Mouse (Mus musculus) right cerebral cortex, postnatal 25 days (tissue): ENCODE results near the gene 1110032F04Rik.
A peak's percentile ranks its signal among the peaks of the same experiment; 100 is the strongest.
"Not testable (repeated sequence)": the region's sequence is repeated elsewhere in the genome, so short reads cannot be mapped to it uniquely, and the experiment has no call there.

Experiments
- DNase-seq: peaks from one replicate; pipeline ENCODE4 v3.0.0; 2022

1110032F04Rik gene

GRCm38 (mm10) chr3:68869211-68869690 is at the start of gene 1110032F04Rik:
1110032F04Rik (plus strand) TSS chr3:68869586.
- no peak for DNase-seq

GRCm38 (mm10) chr3:68821406-68821805 is 48.0 kb upstream of the 1110032F04Rik start:
- no peak for DNase-seq

GRCm38 (mm10) chr3:68821926-68822341 is 47.5 kb upstream of the 1110032F04Rik start:
- no peak for DNase-seq

GRCm38 (mm10) chr3:68823876-68824764 is 45.3 kb upstream of the 1110032F04Rik start:
- no peak for DNase-seq

GRCm38 (mm10) chr3:68824765-68825090 is 44.7 kb upstream of the 1110032F04Rik start:
- no peak for DNase-seq

GRCm38 (mm10) chr3:68825151-68825550 is 44.2 kb upstream of the 1110032F04Rik start:
- DNase-seq, result no peak

GRCm38 (mm10) chr3:68827671-68828070 is 41.7 kb upstream of the 1110032F04Rik start:
- no peak for DNase-seq

GRCm38 (mm10) chr3:68829944-68830343 is 39.4 kb upstream of the 1110032F04Rik start:
- no peak for DNase-seq

- DNase-seq, result no peak
Measured at GRCm38 (mm10) chr3:68836857-68837499, 32.4 kb upstream of the 1110032F04Rik start.

- DNase-seq, result no peak
Measured at GRCm38 (mm10) chr3:68840206-68840605, 29.2 kb upstream of the 1110032F04Rik start.

GRCm38 (mm10) chr3:68844025-68844424 is 25.4 kb upstream of the 1110032F04Rik start:
- DNase-seq, result no peak

- no peak for DNase-seq
Measured at GRCm38 (mm10) chr3:68848323-68848722, 21.1 kb upstream of the 1110032F04Rik start.

GRCm38 (mm10) chr3:68852414-68852813 is 17.0 kb upstream of the 1110032F04Rik start:
- no peak for DNase-seq

GRCm38 (mm10) chr3:68869691-68870567 is 543 bp downstream of the 1110032F04Rik start:
- peak; percentile 64 for DNase-seq

GRCm38 (mm10) chr3:68870568-68870950 is 1.2 kb downstream of the 1110032F04Rik start:
- peak; percentile 11 for DNase-seq

- no peak for DNase-seq
Measured at GRCm38 (mm10) chr3:68874079-68874478, 4.7 kb downstream of the 1110032F04Rik start.

- no peak for DNase-seq
Measured at GRCm38 (mm10) chr3:68886845-68887244, 17.5 kb downstream of the 1110032F04Rik start.

GRCm38 (mm10) chr3:68895426-68895825 is 26.0 kb downstream of the 1110032F04Rik start:
- no peak for DNase-seq

- DNase-seq, result no peak
Measured at GRCm38 (mm10) chr3:68897154-68897553, 27.8 kb downstream of the 1110032F04Rik start.

- DNase-seq, result not testable (repeated sequence)
Measured at GRCm38 (mm10) chr3:68902636-68903035, 33.2 kb downstream of the 1110032F04Rik start.

- DNase-seq, result no peak
Measured at GRCm38 (mm10) chr3:68904902-68905778, 35.8 kb downstream of the 1110032F04Rik start.

GRCm38 (mm10) chr3:68907509-68907908 is 38.1 kb downstream of the 1110032F04Rik start:
- DNase-seq, result no peak
